Mouse (Mus musculus) kidney, embryonic 15.5 days (tissue): ENCODE measurements around the gene Ahctf1. TPM values are rescaled to one million over a fixed set of nuclear protein-coding genes. Genes with fewer than 3 reads are reported as not detected.

ENCODE experiments used
- ATAC-seq: fragments of 200-750 bp; cut with Nextera tagmentation; replicated peaks from 2 replicates; pipeline ENCODE4 v1.8.0; 2017; ENCODE audit warnings: moderate TSS enrichment; ENCODE audit not compliant: low FRiP score
- H3K27ac ChIP-seq: fragments of 300-500 bp; sonication (generic); 2 replicates; pipeline ENCODE4 v1.5.1; 2015; ENCODE audit warnings: mild to moderate bottlenecking, inconsistent platforms
- H3K27me3 ChIP-seq: fragments of 300-500 bp; sonication (generic); 2 replicates; pipeline ENCODE4 v1.6.1; 2015; ENCODE audit warnings: inconsistent platforms
- H3K36me3 ChIP-seq: fragments of 300-500 bp; sonication (generic); 2 replicates; pipeline ENCODE4 v1.6.1; 2015; ENCODE audit warnings: inconsistent platforms
- H3K4me1 ChIP-seq: fragments of 300-500 bp; sonication (generic); 2 replicates; pipeline ENCODE4 v1.6.1; 2015; ENCODE audit warnings: inconsistent platforms
- H3K4me2 ChIP-seq: fragments of 300-500 bp; sonication (generic); 2 replicates; pipeline ENCODE4 v1.6.1; 2015; ENCODE audit warnings: moderate library complexity, mild to moderate bottlenecking, inconsistent platforms
- H3K4me3 ChIP-seq: fragments of 300-500 bp; sonication (generic); replicated peaks from 2 replicates; pipeline ENCODE4 v1.5.1; 2015; ENCODE audit warnings: mild to moderate bottlenecking, inconsistent platforms
- H3K9ac ChIP-seq: fragments of 300-500 bp; sonication (generic); 2 replicates; pipeline ENCODE4 v1.6.1; 2015; ENCODE audit warnings: mild to moderate bottlenecking, inconsistent platforms
- H3K9me3 ChIP-seq: fragments of 300-500 bp; sonication (generic); replicated peaks from 2 replicates; pipeline ENCODE4 v1.6.1; 2016; ENCODE audit warnings: inconsistent platforms
- WGBS: fragments of 180-500 bp; shearing (Covaris S2); methylation state at CpG from one replicate; pipeline ENCODE4 v1.1.7; 2015; ENCODE audit warnings: mixed read lengths; 5-methylcytosine and 5-hydroxymethylcytosine counted together
- polyA plus RNA-seq: library from polyadenylated mRNA; unstranded; fragments of >200 nt; fragmentation: Nextera tagmentation; extraction: Ambion mirVana; gene quantifications from 2 replicates; pipeline ENCODE4 v1.2.1, GENCODE M21; 2015

Gene Ahctf1
- polyA plus RNA-seq, 1 experiment from 2014 or later = 28.8 TPM

- H3K4me3 ChIP-seq = peak within 1 kb of the TSS; percentile 98
- under 1% methylated on average over 93 of the region's 94 CpGs for WGBS
- H3K4me1 ChIP-seq = peaks cover 21% of the 10 kb centered on the region
- H3K36me3 ChIP-seq = peaks cover 13% of the 10 kb centered on the region
- peak; percentile 73 for ATAC-seq
- H3K4me2 ChIP-seq = peak within 1 kb of the TSS; percentile 73
- no peaks in the 10 kb centered on the region for H3K27me3 ChIP-seq
- H3K9ac ChIP-seq = peak within 1 kb of the TSS; percentile 94
- H3K9me3 ChIP-seq = no peaks in the 10 kb centered on the region
- H3K27ac ChIP-seq = peak within 1 kb of the TSS; percentile 100
These were observed 619 bp downstream of the Ahctf1 start, which contains the start of gene Gm10518 for GRCm38 (mm10) chr1:179802610-179803512. Gene Gm10518 (plus strand): TSS chr1:179803376.

DNA sequence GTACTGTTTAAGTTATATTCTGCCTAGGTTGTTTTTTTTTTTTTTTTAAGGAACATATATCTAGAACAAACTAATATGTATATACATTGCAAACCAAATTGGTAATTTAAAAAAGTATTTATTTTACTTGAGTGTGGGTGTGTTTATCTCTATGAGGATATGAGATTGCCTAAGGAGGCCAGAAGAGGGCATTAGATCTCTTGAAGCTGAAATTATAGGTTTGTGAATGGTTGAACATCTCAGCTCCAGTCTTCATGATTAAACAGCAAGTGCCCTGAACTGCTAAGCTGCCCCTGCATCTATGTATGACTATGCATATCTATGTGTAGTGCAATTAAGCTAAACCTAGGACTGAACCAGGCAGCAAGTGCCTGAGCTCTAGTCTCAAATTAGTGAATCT, 4.7 kb downstream of the Ahctf1 start:
- no peaks in the 10 kb centered on the region for H3K9me3 ChIP-seq
- peaks cover 15% of the 10 kb centered on the region for H3K4me1 ChIP-seq
- no peak overlapping the region for H3K9ac ChIP-seq
- no peak overlapping the region for H3K4me2 ChIP-seq
- peaks cover 49% of the 10 kb centered on the region for H3K36me3 ChIP-seq
- no peak overlapping the region for H3K27ac ChIP-seq
- ATAC-seq = no peak
- no peak overlapping the region for H3K4me3 ChIP-seq
- no peaks in the 10 kb centered on the region for H3K27me3 ChIP-seq

DNA sequence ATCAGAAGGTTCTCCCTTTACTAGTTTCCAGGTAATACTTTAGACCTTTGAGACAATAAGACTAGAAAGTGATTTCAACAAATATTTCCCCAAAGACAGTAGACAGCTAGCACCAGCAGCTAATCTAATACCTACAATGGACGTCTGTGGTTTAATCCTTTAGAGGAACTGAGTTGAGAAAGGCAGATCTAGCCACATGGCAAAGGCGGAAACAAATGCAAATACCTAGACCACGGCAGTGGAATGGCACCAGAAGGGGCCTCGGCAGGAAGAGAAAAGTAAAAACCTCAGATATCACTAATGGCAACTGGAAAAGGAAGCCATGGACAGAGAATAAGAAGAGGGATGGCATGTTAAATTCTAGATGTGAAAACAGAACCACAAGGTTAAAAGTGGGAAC, 16.2 kb downstream of the Ahctf1 start:
- Histone ChIP-seq H3K27ac (no peak overlapping the region), H3K4me2 (no peak overlapping the region), H3K9ac (no peak overlapping the region), H3K4me1 (no peaks in the 10 kb centered on the region), H3K27me3 (no peaks in the 10 kb centered on the region), H3K4me3 (no peak overlapping the region), H3K9me3 (no peaks in the 10 kb centered on the region), H3K36me3 (peaks cover 93% of the 10 kb centered on the region)
- WGBS = 87% methylated on average over 4 of the region's 4 CpGs
- no peak for ATAC-seq

- no peak overlapping the region for H3K4me3 ChIP-seq
- ATAC-seq = no peak
- H3K9me3 ChIP-seq = no peaks in the 10 kb centered on the region
- WGBS = 86% methylated on average over 5 of the region's 5 CpGs
- H3K9ac ChIP-seq = no peak overlapping the region
- H3K36me3 ChIP-seq = peaks cover 88% of the 10 kb centered on the region
- H3K4me1 ChIP-seq = no peaks in the 10 kb centered on the region
- H3K27ac ChIP-seq = no peak overlapping the region
- H3K27me3 ChIP-seq = no peaks in the 10 kb centered on the region
- no peak overlapping the region for H3K4me2 ChIP-seq
These were observed 18.0 kb downstream of the Ahctf1 start for GRCm38 (mm10) chr1:179785502-179785901.

DNA sequence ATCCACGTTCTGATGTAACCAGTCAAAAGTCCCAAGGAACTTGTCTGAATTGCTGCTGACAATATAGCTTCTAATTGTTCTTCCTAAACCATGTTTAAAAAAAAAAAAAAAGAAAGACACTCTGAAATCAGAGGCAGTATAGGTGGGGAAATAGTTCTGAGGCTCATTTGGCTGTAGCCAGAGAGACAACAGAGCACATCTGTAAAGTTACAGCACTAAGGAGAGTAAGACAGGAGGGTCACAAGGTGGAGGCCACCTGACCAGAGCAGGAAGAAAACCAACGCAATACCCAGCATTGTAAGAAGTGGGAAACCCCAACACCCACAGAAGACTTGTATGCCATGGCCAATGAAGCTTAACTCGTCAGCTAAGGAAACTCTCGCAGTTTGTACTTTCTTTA, 19.4 kb downstream of the Ahctf1 start:
- H3K4me3 ChIP-seq = no peak overlapping the region
- no peaks in the 10 kb centered on the region for H3K27me3 ChIP-seq
- no peak overlapping the region for H3K27ac ChIP-seq
- no peak overlapping the region for H3K4me2 ChIP-seq
- ATAC-seq = no peak
- no peak overlapping the region for H3K9ac ChIP-seq
- H3K36me3 ChIP-seq = peaks cover 88% of the 10 kb centered on the region
- no peaks in the 10 kb centered on the region for H3K9me3 ChIP-seq
- no peaks in the 10 kb centered on the region for H3K4me1 ChIP-seq
- WGBS = 89% methylated on average over 4 of the region's 4 CpGs

- H3K4me3 ChIP-seq = no peak overlapping the region
- no peak overlapping the region for H3K9ac ChIP-seq
- no peak overlapping the region for H3K4me2 ChIP-seq
- no peak overlapping the region for H3K27ac ChIP-seq
- H3K27me3 ChIP-seq = no peaks in the 10 kb centered on the region
- H3K36me3 ChIP-seq = peaks cover 88% of the 10 kb centered on the region
- no peak for ATAC-seq
- no peaks in the 10 kb centered on the region for H3K9me3 ChIP-seq
- WGBS = 92% methylated on average over 8 of the region's 8 CpGs
- no peaks in the 10 kb centered on the region for H3K4me1 ChIP-seq
These were observed 26.6 kb downstream of the Ahctf1 start for GRCm38 (mm10) chr1:179776831-179777230.

GRCm38 (mm10) chr1:179760553-179760952, 42.9 kb downstream of the Ahctf1 start:
- H3K4me2 ChIP-seq = no peak overlapping the region
- WGBS = 94% methylated on average over 4 of the region's 4 CpGs
- H3K9me3 ChIP-seq = no peaks in the 10 kb centered on the region
- no peak overlapping the region for H3K9ac ChIP-seq
- ATAC-seq = no peak
- no peaks in the 10 kb centered on the region for H3K27me3 ChIP-seq
- H3K27ac ChIP-seq = no peak overlapping the region
- H3K4me1 ChIP-seq = no peaks in the 10 kb centered on the region
- H3K36me3 ChIP-seq = peaks cover 85% of the 10 kb centered on the region
- no peak overlapping the region for H3K4me3 ChIP-seq

DNA sequence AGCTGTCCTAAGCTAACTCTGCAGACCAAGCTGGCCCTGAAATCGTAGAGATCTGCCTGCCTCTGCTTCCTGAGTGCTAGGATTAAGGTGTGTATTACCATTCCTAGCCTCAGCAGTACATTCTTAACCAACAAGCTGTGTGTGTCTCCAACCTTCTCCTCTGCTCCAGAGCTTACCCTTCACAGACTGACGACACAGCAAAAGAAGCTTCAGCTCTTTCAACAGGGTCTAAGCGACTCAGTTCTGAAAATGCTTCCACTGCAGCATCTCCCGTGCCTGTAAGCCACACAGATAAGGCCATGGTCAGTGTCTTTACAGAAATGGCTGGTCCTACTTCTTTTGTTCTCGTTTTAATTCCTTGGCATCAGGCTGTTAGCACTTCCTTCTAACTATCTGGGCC, 43.4 kb downstream of the Ahctf1 start:
- Histone ChIP-seq H3K27me3 (no peaks in the 10 kb centered on the region), H3K4me3 (no peak overlapping the region), H3K4me2 (no peak overlapping the region), H3K27ac (no peak overlapping the region), H3K4me1 (no peaks in the 10 kb centered on the region), H3K9me3 (no peaks in the 10 kb centered on the region), H3K36me3 (peaks cover 87% of the 10 kb centered on the region), H3K9ac (no peak overlapping the region)
- no peak for ATAC-seq
- 94% methylated on average over 5 of the region's 5 CpGs for WGBS

DNA sequence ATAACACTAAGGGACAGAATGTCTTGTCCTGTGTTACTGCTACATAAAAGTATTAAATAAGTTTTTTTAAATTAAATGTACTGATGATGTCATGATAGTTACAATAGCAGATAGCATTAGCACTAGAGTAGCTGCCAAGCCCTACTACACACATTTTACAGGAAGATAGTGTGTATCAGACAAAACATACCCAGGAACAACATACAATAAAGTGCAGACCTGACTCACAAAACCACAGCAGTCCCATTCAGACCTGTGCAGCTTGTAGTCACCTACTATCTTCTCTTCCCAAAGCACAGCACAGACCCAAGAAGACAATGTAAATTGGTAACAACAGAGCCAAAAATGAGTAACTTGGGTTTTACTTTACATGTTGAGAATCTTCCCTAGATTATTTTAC, 47.0 kb downstream of the Ahctf1 start:
- no peaks in the 10 kb centered on the region for H3K9me3 ChIP-seq
- H3K36me3 ChIP-seq = peaks cover 84% of the 10 kb centered on the region
- no peak overlapping the region for H3K27ac ChIP-seq
- no peak overlapping the region for H3K9ac ChIP-seq
- H3K4me3 ChIP-seq = no peak overlapping the region
- H3K4me2 ChIP-seq = no peak overlapping the region
- no peaks in the 10 kb centered on the region for H3K4me1 ChIP-seq
- no peaks in the 10 kb centered on the region for H3K27me3 ChIP-seq
- ATAC-seq = no peak

DNA sequence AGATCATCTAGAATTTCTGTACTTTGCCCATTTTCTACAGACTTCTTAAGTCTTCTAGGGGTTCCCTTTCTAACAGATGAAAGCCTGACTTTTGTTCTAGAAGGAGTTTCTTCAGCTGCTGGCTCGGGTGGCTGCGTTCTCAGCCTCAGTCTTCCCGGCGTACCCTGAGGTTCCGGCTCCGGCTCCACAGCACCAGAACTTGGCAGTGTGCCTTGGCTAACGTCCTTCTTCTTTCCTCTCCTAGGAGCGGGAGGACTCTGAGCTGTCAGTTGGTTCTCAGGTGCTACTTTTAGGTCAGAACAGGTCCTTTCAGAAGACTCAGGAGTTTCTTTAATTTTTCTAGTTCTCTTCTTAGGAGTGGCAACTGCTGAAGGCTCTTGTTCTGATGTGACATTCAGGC, 50.5 kb downstream of the Ahctf1 start:
- Histone ChIP-seq H3K9ac (no peak overlapping the region), H3K4me3 (no peak overlapping the region), H3K27ac (no peak overlapping the region), H3K36me3 (peaks cover 86% of the 10 kb centered on the region), H3K27me3 (no peaks in the 10 kb centered on the region), H3K4me2 (no peak overlapping the region), H3K9me3 (no peaks in the 10 kb centered on the region), H3K4me1 (no peaks in the 10 kb centered on the region)
- WGBS = 94% methylated on average over 8 of the region's 8 CpGs
- ATAC-seq = no peak

DNA sequence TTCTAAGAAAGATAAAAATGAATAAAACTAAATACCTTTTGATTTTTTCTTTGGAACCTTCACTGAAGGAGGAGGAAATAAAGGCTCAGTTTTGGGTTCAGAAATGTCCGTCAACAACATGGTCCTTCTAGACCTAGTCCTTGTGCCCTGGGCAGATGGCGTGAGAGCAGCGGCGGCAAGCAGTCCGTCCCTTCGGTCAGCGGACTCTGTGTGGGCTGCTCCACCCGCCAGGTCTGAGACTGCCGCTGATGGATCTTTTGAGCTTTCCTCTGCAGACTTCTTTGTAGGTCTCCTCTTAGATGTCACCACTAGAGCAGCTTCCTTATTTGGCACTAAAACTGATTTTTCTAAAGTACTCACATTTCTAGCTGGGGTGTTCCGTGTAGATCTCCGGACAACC, 51.2 kb downstream of the Ahctf1 start:
- H3K4me3 ChIP-seq = no peak overlapping the region
- H3K4me1 ChIP-seq = no peaks in the 10 kb centered on the region
- H3K36me3 ChIP-seq = peaks cover 87% of the 10 kb centered on the region
- 96% methylated on average over 11 of the region's 11 CpGs for WGBS
- no peak for ATAC-seq
- H3K27me3 ChIP-seq = no peaks in the 10 kb centered on the region
- H3K4me2 ChIP-seq = no peak overlapping the region
- H3K27ac ChIP-seq = no peak overlapping the region
- no peak overlapping the region for H3K9ac ChIP-seq
- no peaks in the 10 kb centered on the region for H3K9me3 ChIP-seq

GRCm38 (mm10) chr1:179745171-179745570, 58.3 kb downstream of the Ahctf1 start, which contains the start of gene Kif28:
Gene Kif28 (minus strand): TSS chr1:179745271.
- WGBS = 93% methylated on average over 9 of the region's 9 CpGs
- Histone ChIP-seq H3K9me3 (no peaks in the 10 kb centered on the region), H3K36me3 (peaks cover 68% of the 10 kb centered on the region), H3K4me2 (no peak within 1 kb of the TSS), H3K4me3 (no peak within 1 kb of the TSS), H3K27ac (no peak within 1 kb of the TSS), H3K4me1 (no peaks in the 10 kb centered on the region), H3K27me3 (no peaks in the 10 kb centered on the region), H3K9ac (no peak within 1 kb of the TSS)
- no peak for ATAC-seq
